Mouse (Mus musculus): ENCODE data around the gene Serpina3a.

DNA sequence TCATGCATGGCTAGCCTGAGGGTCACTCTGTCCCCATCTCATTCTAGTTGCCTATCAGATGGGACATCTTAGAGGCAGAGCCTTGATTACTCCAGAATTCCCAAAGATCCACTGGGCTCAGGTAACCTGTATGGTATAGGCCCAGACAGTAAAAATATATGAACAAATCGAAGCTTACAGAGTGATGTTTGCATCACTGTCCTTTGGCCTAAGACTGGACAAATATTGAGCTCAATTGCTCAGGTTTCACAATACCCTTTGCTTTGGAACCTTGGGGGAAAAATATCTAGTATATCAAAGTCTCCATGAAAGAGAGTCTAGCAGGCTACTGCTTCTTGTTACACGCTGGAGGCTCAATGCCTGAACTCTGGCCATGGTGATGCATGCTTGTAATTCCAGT is 22.4 kb upstream of the Serpina3a start:
- no peak for TF ChIP-seq CTCF (IDR thresholded peaks at IDR 0.05; ENCODE audit: insufficient read depth, low read length)
- no peak for TF ChIP-seq POLR2A (IDR thresholded peaks at IDR 0.05; ENCODE audit: borderline replicate concordance, extremely low read depth, low read depth, low read length)
